Mouse (Mus musculus): ENCODE measurements around the gene Zfp142. TPM values are rescaled to one million over a fixed set of nuclear protein-coding genes. Genes with fewer than 3 reads are reported as not detected.

The Zfp142 gene
- total and polyA plus RNA-seq, 3 experiments: 2.8 to 15.1 (median 6.0) TPM

GRCm38 (mm10) chr1:74538650-74539049 is 49.4 kb downstream of the Zfp142 start:
- in situ Hi-C loops (cut with MboI; ENCODE audit: low pct_ligation_motif_present, low pct_unique_long_range_greater_than_20kb, low sequenced_read_pairs) (no loop called here), dilution Hi-C loops (cut with MboI; ENCODE audit: extremely low pct_ligation_motif_present, extremely low pct_unique_long_range_greater_than_20kb, low sequenced_read_pairs) (no loop called here)
- Histone ChIP-seq H3K27me3 (replicated peaks) (peaks cover 8% of the 10 kb centered on the region), H3K4me1 (ENCODE audit: control insufficient read depth in 1 of 2, insufficient read depth in 2 of 2) (no peaks in the 10 kb centered on the region), H3K79me2 (replicated peaks; ENCODE audit: control insufficient read depth, extremely low read depth, insufficient read depth, poor library complexity, severe bottlenecking) (no peaks in the 10 kb centered on the region), H3K4me2 (ENCODE audit: insufficient read depth, low read depth, poor library complexity, severe bottlenecking) (no peak overlapping the region), H3K36me3 (replicated peaks in 1 of 2; ENCODE audit: control insufficient read depth in 1 of 2, insufficient read depth in 1 of 2, low read length in 1 of 2) (no peaks in the 10 kb centered on the region), H3K4me3 (replicated peaks in 1 of 3; ENCODE audit: low read depth in 2 of 3, low read length in 2 of 3, poor library complexity in 1 of 3) (no peak overlapping the region), H3K9ac (ENCODE audit: insufficient read depth, low read depth) (no peak overlapping the region), H3K27ac (ENCODE audit: insufficient read depth, low read depth) (no peak overlapping the region), H3K9me3 (replicated peaks; ENCODE audit: low read length) (no peaks in the 10 kb centered on the region)
- TF ChIP-seq NRF1 (IDR thresholded peaks at IDR 0.05; ENCODE audit: low read depth, low read length) (no peak), JUND (conservative IDR thresholded peaks at IDR 0.05; ENCODE audit: low read depth, low read length) (no peak)
- no peak for DNase-seq (ENCODE audit: extremely low read depth)

- dilution Hi-C loops (cut with MboI; ENCODE audit: extremely low pct_ligation_motif_present, extremely low pct_unique_long_range_greater_than_20kb, low sequenced_read_pairs): no loop called here
- H3K27me3 ChIP-seq (replicated peaks): no peaks in the 10 kb centered on the region
- H3K4me3 ChIP-seq (replicated peaks in 1 of 3; ENCODE audit: low read depth in 2 of 3, low read length in 2 of 3, poor library complexity in 1 of 3): no peak overlapping the region
- no peaks in the 10 kb centered on the region for H3K9me3 ChIP-seq (replicated peaks; ENCODE audit: low read length)
- no peaks in the 10 kb centered on the region for H3K4me1 ChIP-seq (ENCODE audit: control insufficient read depth in 1 of 2, insufficient read depth in 2 of 2)
- no peak overlapping the region for H3K27ac ChIP-seq (ENCODE audit: insufficient read depth, low read depth)
- H3K4me2 ChIP-seq (ENCODE audit: insufficient read depth, low read depth, poor library complexity, severe bottlenecking): no peak overlapping the region
- peaks cover 57 to 94% of the 10 kb centered on the region in 2 experiments for H3K36me3 ChIP-seq (replicated peaks in 1 of 2; ENCODE audit: control insufficient read depth in 1 of 2, insufficient read depth in 1 of 2, low read length in 1 of 2)
- in situ Hi-C loops (cut with MboI; ENCODE audit: low pct_ligation_motif_present, low pct_unique_long_range_greater_than_20kb, low sequenced_read_pairs): no loop called here
- DNase-seq (ENCODE audit: extremely low read depth): no peak
- TF ChIP-seq ETS1 (conservative IDR thresholded peaks at IDR 0.05; ENCODE audit: low read depth, low read length) (no peak), CHD2 (IDR thresholded peaks at IDR 0.05; ENCODE audit: low read length) (no peak), SIN3A (IDR thresholded peaks at IDR 0.05; ENCODE audit: low read length) (no peak), MAX (IDR thresholded peaks at IDR 0.05; ENCODE audit: low read length) (no peak), TCF12 (IDR thresholded peaks at IDR 0.05; ENCODE audit: low read depth, low read length) (no peak), MXI1 (IDR thresholded peaks at IDR 0.05; ENCODE audit: low read depth, low read length) (no peak), MAFK (IDR thresholded peaks at IDR 0.05; ENCODE audit: insufficient replicate concordance, low read length) (no peak), NRF1 (IDR thresholded peaks at IDR 0.05; ENCODE audit: low read depth, low read length) (no peak), ZNF384 (IDR thresholded peaks at IDR 0.05; ENCODE audit: low read depth, low read length) (no peak)
- no peaks in the 10 kb centered on the region for H3K79me2 ChIP-seq (replicated peaks; ENCODE audit: control insufficient read depth, extremely low read depth, insufficient read depth, poor library complexity, severe bottlenecking)
- H3K9ac ChIP-seq (ENCODE audit: insufficient read depth, low read depth): no peak overlapping the region
Measured at GRCm38 (mm10) chr1:74528589-74528988, 59.5 kb downstream of the Zfp142 start.

- Histone ChIP-seq H3K4me2 (ENCODE audit: insufficient read depth, low read depth, poor library complexity, severe bottlenecking) (no peak overlapping the region), H3K79me2 (replicated peaks; ENCODE audit: control insufficient read depth, extremely low read depth, insufficient read depth, poor library complexity, severe bottlenecking) (no peaks in the 10 kb centered on the region; the same call in 1 of the 2 replicates), H3K9me3 (replicated peaks; ENCODE audit: low read length) (no peaks in the 10 kb centered on the region), H3K9ac (ENCODE audit: insufficient read depth, low read depth) (no peak overlapping the region), H3K27ac (ENCODE audit: insufficient read depth, low read depth) (no peak overlapping the region), H3K27me3 (replicated peaks) (no peaks in the 10 kb centered on the region), H3K4me3 (replicated peaks in 1 of 3; ENCODE audit: low read depth in 2 of 3, low read length in 2 of 3, poor library complexity in 1 of 3) (no peak overlapping the region), H3K36me3 (replicated peaks in 1 of 2; ENCODE audit: control insufficient read depth in 1 of 2, insufficient read depth in 1 of 2, low read length in 1 of 2) (peaks cover 72 to 95% of the 10 kb centered on the region in 2 experiments), H3K4me1 (ENCODE audit: control insufficient read depth in 1 of 2, insufficient read depth in 2 of 2) (peaks cover 0 to 16% of the 10 kb centered on the region in 2 experiments; a peak in 1 of 4 replicates)
- in situ Hi-C loops (cut with MboI; ENCODE audit: low pct_ligation_motif_present, low pct_unique_long_range_greater_than_20kb, low sequenced_read_pairs) (no loop called here), dilution Hi-C loops (cut with MboI; ENCODE audit: extremely low pct_ligation_motif_present, extremely low pct_unique_long_range_greater_than_20kb, low sequenced_read_pairs) (no loop called here)
- no peak for DNase-seq (ENCODE audit: extremely low read depth)
- no peak for TF ChIP-seq E2F4 (IDR thresholded peaks at IDR 0.05; ENCODE audit: insufficient replicate concordance, low read depth, low read length)
Measured at GRCm38 (mm10) chr1:74524746-74525145, 63.3 kb downstream of the Zfp142 start.
